Mouse (Mus musculus): Measurements from ENCODE around the gene Tpr. TPM values are rescaled to one million over a fixed set of nuclear protein-coding genes. Genes with fewer than 3 reads are reported as not detected.
A peak's percentile ranks its signal among the peaks of the same experiment; 100 is the strongest.

The Tpr gene
- polyA plus RNA-seq, 1 experiment = 50.3 TPM

DNA sequence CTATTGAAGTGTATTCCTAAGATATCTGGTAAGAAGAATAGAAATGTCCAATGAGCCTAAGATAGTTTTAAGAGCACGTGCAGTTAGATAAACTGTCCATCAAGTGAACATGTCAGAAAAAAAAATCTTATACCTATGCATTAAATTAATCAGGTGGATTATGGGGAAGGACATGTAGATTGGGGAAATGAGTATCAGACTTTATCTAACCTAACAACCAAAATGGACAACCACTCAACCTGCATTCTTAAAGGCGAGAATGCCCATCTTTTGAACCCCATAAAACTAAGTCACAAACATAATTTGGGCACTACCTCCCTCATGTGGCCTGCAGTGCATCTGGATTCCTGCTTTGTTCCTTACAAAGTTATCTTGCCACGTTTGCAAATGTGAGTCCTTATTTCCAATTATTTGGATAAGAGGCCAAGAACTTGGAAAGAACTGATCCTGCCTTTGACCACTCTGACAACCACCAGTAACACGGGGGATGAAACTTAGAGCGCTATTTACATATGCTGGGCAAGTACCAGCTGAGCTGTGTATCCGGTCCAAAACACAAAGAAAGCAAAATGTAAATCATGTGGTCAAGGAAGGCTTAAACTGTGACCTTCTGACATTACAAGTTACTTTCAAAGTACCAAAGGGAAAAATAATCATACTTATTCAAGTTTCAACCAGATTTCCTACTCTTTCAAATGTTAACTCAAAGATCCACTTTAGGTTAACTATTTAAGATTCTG is 3.1 kb upstream of the Tpr start:
- Histone ChIP-seq H3K36me3 (ENCODE audit: control insufficient read depth, insufficient read depth, low read length) (peaks cover 5% of the 10 kb centered on the region; the same call in 1 of the 2 replicates), H3K27ac (ENCODE audit: insufficient read depth, low read depth, low read length) (no peak overlapping the region), H3K27me3 (replicated peaks; ENCODE audit: control insufficient read depth, insufficient read depth, low read length) (no peaks in the 10 kb centered on the region), H3K4me3 (ENCODE audit: insufficient read depth, low read depth, low read length) (no peak overlapping the region), H3K4me1 (ENCODE audit: control insufficient read depth, insufficient read depth, low read length) (no peaks in the 10 kb centered on the region; the same call in 1 of the 2 replicates)
- no peak for DNase-seq
- TF ChIP-seq POLR2A (IDR thresholded peaks at IDR 0.05; ENCODE audit: low read depth, low read length) (no peak), CTCF (conservative IDR thresholded peaks at IDR 0.05; ENCODE audit: insufficient read depth, insufficient read length, low read depth, low read length) (no peak)
- 82% methylated on average over 6 of the region's 6 CpGs for WGBS

DNA sequence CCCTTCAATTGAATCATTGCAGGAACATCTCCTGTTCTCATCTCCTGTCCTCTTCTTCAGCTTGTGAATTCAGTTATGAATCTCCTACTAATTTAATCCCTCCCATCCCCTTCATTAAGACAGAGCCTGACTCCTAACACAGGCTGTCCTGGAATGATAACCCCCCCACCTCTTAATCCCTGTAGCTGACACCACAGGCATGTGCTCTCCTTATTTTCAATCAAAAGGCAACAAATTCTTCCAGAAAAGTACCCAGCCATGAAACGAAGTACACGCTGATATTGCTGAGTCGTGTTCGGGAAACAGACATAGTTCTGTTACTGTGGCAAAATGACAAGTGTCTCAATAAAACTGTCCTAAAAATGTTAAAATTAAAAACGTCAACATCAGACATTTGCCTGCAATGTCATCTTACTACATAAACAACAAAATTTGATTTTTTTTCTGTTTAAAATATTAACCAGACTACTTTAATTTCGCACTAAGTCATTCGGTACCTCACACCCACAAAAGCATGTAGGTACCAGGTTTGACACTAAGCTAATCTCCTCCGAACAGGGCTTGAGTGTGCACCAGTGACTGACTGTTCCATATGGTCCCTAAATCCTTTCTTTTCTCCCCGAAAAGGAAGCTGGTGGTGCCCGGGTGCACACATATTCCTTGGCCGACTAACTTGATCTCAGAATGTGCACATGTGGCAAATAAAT is 554 bp upstream of the Tpr start:
- Histone ChIP-seq H3K36me3 (ENCODE audit: control insufficient read depth, insufficient read depth, low read length) (peaks cover 1% of the 10 kb centered on the region; the same call in 1 of the 2 replicates), H3K4me3 (ENCODE audit: insufficient read depth, low read depth, low read length) (peak overlapping the region; percentile 85), H3K4me1 (ENCODE audit: control insufficient read depth, insufficient read depth, low read length) (no peaks in the 10 kb centered on the region; the same call in 1 of the 2 replicates), H3K27me3 (replicated peaks; ENCODE audit: control insufficient read depth, insufficient read depth, low read length) (no peaks in the 10 kb centered on the region), H3K27ac (ENCODE audit: insufficient read depth, low read depth, low read length) (peak overlapping the region; percentile 54)
- DNase-seq = no peak
- no peak for TF ChIP-seq CTCF (conservative IDR thresholded peaks at IDR 0.05; ENCODE audit: insufficient read depth, insufficient read length, low read depth, low read length)
- no peak for TF ChIP-seq POLR2A (IDR thresholded peaks at IDR 0.05; ENCODE audit: low read depth, low read length)
- 8% methylated on average over 11 of the region's 11 CpGs for WGBS

DNA sequence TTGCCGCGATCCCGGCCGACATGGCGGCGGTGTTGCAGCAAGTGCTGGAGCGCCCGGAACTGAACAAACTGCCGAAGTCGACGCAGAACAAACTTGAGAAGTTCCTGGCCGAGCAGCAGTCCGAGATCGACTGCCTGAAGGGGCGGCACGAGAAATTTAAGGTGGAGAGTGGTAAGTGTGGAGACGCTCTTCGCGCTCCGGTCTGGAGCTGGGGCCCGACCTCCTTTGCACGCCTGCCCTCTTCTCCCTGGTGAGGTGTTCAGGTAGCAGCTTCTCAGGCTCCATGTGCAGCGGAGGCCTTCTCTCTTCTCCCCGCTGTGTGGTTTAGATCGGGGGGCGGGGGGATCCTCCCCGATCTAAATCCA is 832 bp downstream of the Tpr start:
- Histone ChIP-seq H3K4me1 (ENCODE audit: control insufficient read depth, insufficient read depth, low read length) (no peaks in the 10 kb centered on the region; the same call in 1 of the 2 replicates), H3K4me3 (ENCODE audit: insufficient read depth, low read depth, low read length) (peak overlapping the region; percentile 88), H3K27ac (ENCODE audit: insufficient read depth, low read depth, low read length) (peak overlapping the region; percentile 79), H3K36me3 (ENCODE audit: control insufficient read depth, insufficient read depth, low read length) (no peaks in the 10 kb centered on the region; the same call in 1 of the 2 replicates), H3K27me3 (replicated peaks; ENCODE audit: control insufficient read depth, insufficient read depth, low read length) (no peaks in the 10 kb centered on the region)
- WGBS = under 1% methylated on average over 27 of the region's 27 CpGs
- TF ChIP-seq POLR2A (IDR thresholded peaks at IDR 0.05; ENCODE audit: low read depth, low read length) (no peak), CTCF (conservative IDR thresholded peaks at IDR 0.05; ENCODE audit: insufficient read depth, insufficient read length, low read depth, low read length) (no peak)
- DNase-seq = no peak

DNA sequence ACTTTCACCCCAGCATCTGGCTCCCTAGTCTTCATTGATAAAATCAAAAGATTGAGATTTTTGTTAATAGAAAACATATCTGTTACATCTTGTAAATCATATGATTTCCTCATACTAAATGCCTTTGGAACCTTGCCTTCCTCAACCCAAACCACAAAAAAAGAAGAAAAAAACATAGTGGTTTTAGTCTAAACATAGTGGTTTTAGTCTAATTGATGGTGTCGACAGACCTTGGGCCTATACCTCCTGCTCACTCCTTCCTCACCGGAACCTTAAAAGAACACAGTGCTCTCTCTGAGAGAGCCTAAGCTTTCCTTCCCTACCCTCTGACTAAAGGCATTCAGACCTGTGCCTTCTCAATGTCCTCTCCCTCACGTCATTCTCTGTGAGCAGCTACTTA is 3.4 kb downstream of the Tpr start:
- Histone ChIP-seq H3K27ac (ENCODE audit: insufficient read depth, low read depth, low read length) (no peak overlapping the region), H3K4me3 (ENCODE audit: insufficient read depth, low read depth, low read length) (no peak overlapping the region), H3K36me3 (ENCODE audit: control insufficient read depth, insufficient read depth, low read length) (no peaks in the 10 kb centered on the region; the same call in 1 of the 2 replicates), H3K4me1 (ENCODE audit: control insufficient read depth, insufficient read depth, low read length) (no peaks in the 10 kb centered on the region; the same call in 1 of the 2 replicates), H3K27me3 (replicated peaks; ENCODE audit: control insufficient read depth, insufficient read depth, low read length) (no peaks in the 10 kb centered on the region)
- WGBS = 88% methylated on average over 3 of the region's 3 CpGs
- no peak for DNase-seq
- TF ChIP-seq POLR2A (IDR thresholded peaks at IDR 0.05; ENCODE audit: low read depth, low read length) (no peak), CTCF (conservative IDR thresholded peaks at IDR 0.05; ENCODE audit: insufficient read depth, insufficient read length, low read depth, low read length) (no peak)

DNA sequence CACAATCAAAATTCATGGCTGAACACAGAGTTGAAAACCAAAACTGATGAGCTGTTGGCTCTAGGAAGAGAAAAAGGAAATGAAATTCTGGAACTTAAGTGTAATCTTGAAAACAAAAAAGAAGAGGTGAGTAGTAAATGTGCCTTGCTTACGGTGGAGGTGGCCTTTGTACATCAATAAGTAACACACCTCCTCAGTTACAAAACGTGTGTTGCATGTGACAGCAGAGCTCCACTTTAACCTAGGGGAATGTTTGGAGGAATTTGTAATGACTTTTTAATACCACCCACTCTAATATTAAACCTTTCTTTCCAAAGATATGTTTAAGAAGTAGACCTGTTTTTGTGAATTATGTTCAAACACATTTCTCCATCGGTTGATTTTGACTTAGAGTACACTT is 11.3 kb downstream of the Tpr start:
- H3K27me3 ChIP-seq (replicated peaks; ENCODE audit: control insufficient read depth, insufficient read depth, low read length) = no peaks in the 10 kb centered on the region
- no peak for DNase-seq
- H3K27ac ChIP-seq (ENCODE audit: insufficient read depth, low read depth, low read length) = no peak overlapping the region
- no peak overlapping the region for H3K4me3 ChIP-seq (ENCODE audit: insufficient read depth, low read depth, low read length)
- WGBS = 69% methylated on average over 3 of the region's 3 CpGs
- H3K36me3 ChIP-seq (ENCODE audit: control insufficient read depth, insufficient read depth, low read length) = peaks cover 7% of the 10 kb centered on the region
- TF ChIP-seq CTCF (conservative IDR thresholded peaks at IDR 0.05; ENCODE audit: insufficient read depth, insufficient read length, low read depth, low read length) = no peak
- no peaks in the 10 kb centered on the region for H3K4me1 ChIP-seq (ENCODE audit: control insufficient read depth, insufficient read depth, low read length)

DNA sequence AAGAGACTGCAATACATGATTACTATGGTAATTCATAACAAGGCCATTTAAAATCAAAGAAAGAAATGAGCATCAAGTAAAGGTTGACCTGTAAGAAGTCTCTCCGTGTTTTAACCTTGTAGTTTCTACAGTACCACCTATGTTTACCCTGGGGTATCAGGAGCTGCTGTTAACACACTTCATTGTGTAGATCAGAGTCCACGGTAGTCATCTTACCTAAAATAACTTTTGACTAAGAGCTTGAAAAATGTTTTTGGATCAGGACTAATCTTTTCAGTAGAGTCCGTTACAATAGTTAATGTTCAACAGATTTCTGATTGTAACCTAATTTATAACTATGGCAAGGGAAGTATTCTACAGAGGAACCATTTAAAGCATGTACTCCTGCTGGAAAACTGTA is 11.9 kb downstream of the Tpr start:
- H3K27ac ChIP-seq (ENCODE audit: insufficient read depth, low read depth, low read length) = no peak overlapping the region
- TF ChIP-seq CTCF (conservative IDR thresholded peaks at IDR 0.05; ENCODE audit: insufficient read depth, insufficient read length, low read depth, low read length) (no peak), POLR2A (IDR thresholded peaks at IDR 0.05; ENCODE audit: low read depth, low read length) (no peak)
- H3K36me3 ChIP-seq (ENCODE audit: control insufficient read depth, insufficient read depth, low read length) = peaks cover 10% of the 10 kb centered on the region
- no peaks in the 10 kb centered on the region for H3K4me1 ChIP-seq (ENCODE audit: control insufficient read depth, insufficient read depth, low read length)
- 49% methylated on average over 3 of the region's 3 CpGs for WGBS
- no peak overlapping the region for H3K4me3 ChIP-seq (ENCODE audit: insufficient read depth, low read depth, low read length)
- no peak for DNase-seq
- no peaks in the 10 kb centered on the region for H3K27me3 ChIP-seq (replicated peaks; ENCODE audit: control insufficient read depth, insufficient read depth, low read length)

DNA sequence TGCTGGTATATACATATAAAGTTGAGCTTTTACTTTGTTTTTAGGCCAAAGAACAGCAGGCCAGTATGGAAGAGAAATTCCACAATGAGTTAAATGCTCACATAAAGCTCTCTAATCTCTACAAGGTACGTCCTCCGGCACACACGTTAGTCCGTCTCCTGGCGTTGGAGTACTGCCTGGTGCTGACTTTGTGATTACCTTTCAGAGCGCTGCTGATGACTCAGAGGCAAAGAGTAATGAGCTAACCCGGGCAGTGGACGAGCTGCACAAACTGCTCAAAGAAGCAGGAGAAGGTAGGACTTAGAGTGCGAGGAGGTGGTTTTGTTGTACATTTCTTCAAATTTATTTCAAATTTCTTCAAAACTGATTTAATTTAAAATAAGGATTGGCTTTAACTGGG is 14.6 kb downstream of the Tpr start:
- DNase-seq = no peak
- Histone ChIP-seq H3K27me3 (replicated peaks; ENCODE audit: control insufficient read depth, insufficient read depth, low read length) (no peaks in the 10 kb centered on the region), H3K36me3 (ENCODE audit: control insufficient read depth, insufficient read depth, low read length) (peaks cover 12% of the 10 kb centered on the region), H3K4me3 (ENCODE audit: insufficient read depth, low read depth, low read length) (no peak overlapping the region), H3K4me1 (ENCODE audit: control insufficient read depth, insufficient read depth, low read length) (no peaks in the 10 kb centered on the region), H3K27ac (ENCODE audit: insufficient read depth, low read depth, low read length) (no peak overlapping the region)
- WGBS = 90% methylated on average over 9 of the region's 9 CpGs
- TF ChIP-seq CTCF (conservative IDR thresholded peaks at IDR 0.05; ENCODE audit: insufficient read depth, insufficient read length, low read depth, low read length) (no peak), POLR2A (IDR thresholded peaks at IDR 0.05; ENCODE audit: low read depth, low read length) (no peak)
